Mouse (Mus musculus) hindbrain, embryonic 16.5 days (tissue): Measurements from ENCODE around the gene Tbkbp1. TPM values are rescaled to one million over a fixed set of nuclear protein-coding genes. Genes with fewer than 3 reads are reported as not detected.

Experiments used
- ATAC-seq: fragments of 200-750 bp; cut with Nextera tagmentation; 2 replicates; pipeline ENCODE4 v1.8.0; 2017; ENCODE audit warnings: moderate TSS enrichment, moderate library complexity
- H3K27ac ChIP-seq: fragments of 300-500 bp; sonication (generic); 2 replicates; pipeline ENCODE4 v1.5.1; 2014; ENCODE audit warnings: low read depth, mild to moderate bottlenecking, control low read depth, low read length, moderate library complexity
- H3K27me3 ChIP-seq: fragments of 300-500 bp; sonication (generic); replicated peaks from 2 replicates; pipeline ENCODE4 v1.6.1; 2014; ENCODE audit warnings: low read length; ENCODE audit not compliant: control insufficient read depth, insufficient read depth
- H3K36me3 ChIP-seq: fragments of 300-500 bp; sonication (generic); 2 replicates; pipeline ENCODE4 v1.6.1; 2014; ENCODE audit warnings: mild to moderate bottlenecking, low read length, moderate library complexity, mixed read lengths; ENCODE audit not compliant: control insufficient read depth, insufficient read depth
- H3K4me1 ChIP-seq: fragments of 300-500 bp; sonication (generic); 2 replicates; pipeline ENCODE4 v1.6.1; 2014; ENCODE audit warnings: low read depth, low read length; ENCODE audit not compliant: control insufficient read depth, insufficient read depth
- H3K4me2 ChIP-seq: fragments of 300-500 bp; sonication (generic); 2 replicates; pipeline ENCODE4 v1.6.1; 2014; ENCODE audit warnings: mild to moderate bottlenecking, low read length, control low read depth, moderate library complexity
- H3K4me3 ChIP-seq: fragments of 300-500 bp; sonication (generic); 2 replicates; pipeline ENCODE4 v1.5.1; 2014; ENCODE audit warnings: mild to moderate bottlenecking, low read length, control low read depth, moderate library complexity
- H3K9ac ChIP-seq: fragments of 300-500 bp; sonication (generic); 2 replicates; pipeline ENCODE4 v1.6.1; 2014; ENCODE audit warnings: low read depth, mild to moderate bottlenecking, control low read depth, low read length, moderate library complexity
- H3K9me3 ChIP-seq: fragments of 300-500 bp; sonication (generic); 2 replicates; pipeline ENCODE4 v1.6.1; 2014; ENCODE audit warnings: mild to moderate bottlenecking, low read length, moderate library complexity; ENCODE audit not compliant: control insufficient read depth
- WGBS: fragments of 180-500 bp; shearing (Covaris S2); extraction: QIAGEN DNeasy Blood & Tissue Kit; methylation state at CpG from one replicate; pipeline ENCODE4 v1.1.7; 2014; 5-methylcytosine and 5-hydroxymethylcytosine counted together
- polyA plus RNA-seq: library from polyadenylated mRNA; unstranded; fragments of >200 nt; fragmentation: Nextera tagmentation; extraction: Ambion mirVana; gene quantifications from 2 replicates; pipeline ENCODE4 v1.2.1, GENCODE M21; 2015

Gene Tbkbp1
- polyA plus RNA-seq, 1 experiment from 2014 or later: 7.8 TPM

DNA sequence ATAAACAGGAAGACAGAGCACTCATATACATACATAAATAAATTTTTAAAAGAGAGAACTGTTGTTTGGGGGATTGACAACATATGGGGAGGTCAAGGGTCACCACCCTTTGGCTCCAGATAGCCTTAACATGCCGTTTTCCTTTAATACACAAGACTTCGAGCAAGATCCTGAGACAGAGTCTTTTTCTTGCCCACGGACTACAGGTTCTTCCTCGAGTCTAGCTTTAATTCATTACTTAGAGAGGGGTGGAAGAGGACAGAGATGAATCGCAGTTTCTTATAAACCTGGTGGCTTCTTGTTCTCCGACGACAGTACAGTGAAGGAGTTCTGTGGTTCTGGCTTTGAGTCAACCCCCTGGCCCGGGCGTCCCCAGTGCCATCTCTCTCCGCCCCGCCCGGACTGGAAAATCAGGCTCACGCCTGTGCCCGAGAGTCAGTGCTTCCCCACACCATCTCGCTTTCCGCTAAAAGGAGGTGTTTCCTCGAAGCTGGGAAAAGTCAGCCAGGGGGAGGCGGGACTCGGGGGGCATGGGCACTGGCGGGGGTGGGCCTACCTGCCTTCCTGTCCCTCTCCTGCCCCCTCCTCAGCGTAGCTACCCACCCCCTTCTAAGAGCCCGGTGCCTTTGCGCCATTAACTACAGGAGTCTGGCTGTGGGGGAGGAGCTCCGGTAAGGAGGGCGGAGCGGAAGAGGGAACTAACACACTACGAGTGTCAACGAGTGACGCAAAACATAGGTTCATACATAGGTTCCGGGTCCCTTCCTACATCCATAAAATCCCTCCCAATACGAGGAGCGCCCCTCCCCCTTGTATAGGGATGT, 24.4 kb downstream of the Tbkbp1 start:
- H3K36me3 ChIP-seq: no peaks in the 10 kb centered on the region
- H3K27me3 ChIP-seq: peaks cover 3% of the 10 kb centered on the region; the same call in 1 of the 2 replicates
- 3% methylated on average over 32 of the region's 32 CpGs for WGBS
- ATAC-seq: peak; percentile 71
- H3K27ac ChIP-seq: no peak overlapping the region
- no peaks in the 10 kb centered on the region for H3K9me3 ChIP-seq
- peak overlapping the region; percentile 65 for H3K9ac ChIP-seq
- H3K4me1 ChIP-seq: peaks cover 5% of the 10 kb centered on the region
- peak overlapping the region; percentile 53 for H3K4me3 ChIP-seq
- peak overlapping the region; percentile 84 for H3K4me2 ChIP-seq

DNA sequence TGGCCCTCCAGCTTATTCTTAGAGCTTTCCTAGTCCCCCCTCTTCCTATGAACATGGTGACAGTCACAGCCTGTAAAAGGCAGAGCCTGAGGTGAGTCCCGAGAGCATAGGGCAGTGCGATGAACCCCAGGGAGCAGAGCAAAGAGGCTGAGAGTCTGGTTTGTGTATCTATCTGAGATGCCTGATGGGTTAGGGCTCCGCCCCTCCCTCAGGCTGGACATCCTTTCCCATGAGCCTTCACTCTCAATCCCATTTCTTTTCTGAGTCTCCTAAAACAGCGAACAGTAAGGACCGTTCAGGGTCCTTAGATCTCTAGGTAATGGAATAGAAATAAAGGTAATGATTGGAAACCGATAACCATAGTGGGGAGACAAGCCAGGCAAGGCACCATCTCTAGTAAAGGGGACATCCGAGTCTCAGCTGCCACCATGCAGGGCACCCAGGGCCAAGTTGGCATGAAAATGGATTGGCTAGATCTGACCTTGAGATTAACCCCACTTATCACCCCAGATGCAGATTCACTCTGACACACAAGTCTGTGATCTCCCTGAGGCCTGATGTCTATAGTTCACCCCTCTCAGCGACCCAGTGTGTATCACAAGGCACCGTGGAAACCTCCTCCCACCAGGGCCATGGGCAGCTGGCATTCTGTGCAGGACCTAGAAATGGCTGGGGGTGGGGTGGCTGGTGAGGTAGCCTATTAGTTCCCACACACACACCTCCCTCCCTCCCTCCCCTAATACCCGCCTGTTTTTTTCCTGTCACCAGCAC, 26.8 kb downstream of the Tbkbp1 start:
- peaks cover 3% of the 10 kb centered on the region; the same call in 1 of the 2 replicates for H3K27me3 ChIP-seq
- peaks cover 7% of the 10 kb centered on the region for H3K4me1 ChIP-seq
- H3K9ac ChIP-seq: no peak overlapping the region; the same call in 1 of the 2 replicates
- H3K36me3 ChIP-seq: no peaks in the 10 kb centered on the region
- H3K4me3 ChIP-seq: no peak overlapping the region
- H3K9me3 ChIP-seq: no peaks in the 10 kb centered on the region
- ATAC-seq: no peak
- H3K4me2 ChIP-seq: no peak overlapping the region
- 60% methylated on average over 10 of the region's 10 CpGs for WGBS
- no peak overlapping the region for H3K27ac ChIP-seq

GRCm38 (mm10) chr11:97123282-97123890, 27.9 kb downstream of the Tbkbp1 start:
- no peak overlapping the region for H3K4me2 ChIP-seq
- H3K4me1 ChIP-seq: peaks cover 7% of the 10 kb centered on the region
- no peak overlapping the region for H3K4me3 ChIP-seq
- no peak overlapping the region for H3K27ac ChIP-seq
- no peak for ATAC-seq
- no peak overlapping the region for H3K9ac ChIP-seq
- WGBS: 17% methylated on average over 10 of the region's 11 CpGs
- H3K9me3 ChIP-seq: no peaks in the 10 kb centered on the region
- H3K36me3 ChIP-seq: no peaks in the 10 kb centered on the region
- H3K27me3 ChIP-seq: peaks cover 3% of the 10 kb centered on the region

GRCm38 (mm10) chr11:97120641-97121040, 30.7 kb downstream of the Tbkbp1 start:
- no peak for ATAC-seq
- H3K36me3 ChIP-seq: no peaks in the 10 kb centered on the region
- H3K9ac ChIP-seq: no peak overlapping the region
- peaks cover 11% of the 10 kb centered on the region for H3K27me3 ChIP-seq
- 82% methylated on average over 1 of the region's 3 CpGs for WGBS
- H3K27ac ChIP-seq: no peak overlapping the region
- no peak overlapping the region for H3K4me3 ChIP-seq
- peaks cover 2% of the 10 kb centered on the region; the same call in 1 of the 2 replicates for H3K4me1 ChIP-seq
- H3K4me2 ChIP-seq: no peak overlapping the region
- H3K9me3 ChIP-seq: no peaks in the 10 kb centered on the region

DNA sequence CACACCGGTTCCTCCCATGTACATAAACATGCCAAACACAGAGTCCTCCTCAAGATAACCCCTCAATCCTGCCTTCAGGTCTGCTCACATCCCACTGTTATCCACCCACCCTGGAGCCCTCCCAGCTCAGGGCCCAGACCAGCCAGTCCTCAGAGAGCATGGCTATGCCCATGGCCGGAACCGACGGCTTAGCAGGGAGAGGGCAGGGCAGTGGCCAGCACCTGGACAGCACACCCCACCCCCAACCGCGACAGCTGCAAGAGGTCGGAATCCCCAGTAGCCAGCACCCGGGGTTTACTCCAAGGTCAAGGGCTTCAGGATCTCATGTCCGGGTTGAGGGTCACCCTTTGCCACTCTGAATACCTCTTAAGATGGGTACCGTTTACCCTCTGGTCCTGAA, 31.1 kb downstream of the Tbkbp1 start:
- no peak for ATAC-seq
- Histone ChIP-seq H3K4me2 (no peak overlapping the region), H3K4me3 (no peak overlapping the region), H3K27ac (no peak overlapping the region), H3K9ac (no peak overlapping the region), H3K27me3 (peaks cover 15% of the 10 kb centered on the region), H3K4me1 (peaks cover 3% of the 10 kb centered on the region; the same call in 1 of the 2 replicates), H3K9me3 (no peaks in the 10 kb centered on the region), H3K36me3 (no peaks in the 10 kb centered on the region)
- 62% methylated on average over 10 of the region's 10 CpGs for WGBS

- Histone ChIP-seq H3K9ac (no peak overlapping the region), H3K36me3 (no peaks in the 10 kb centered on the region), H3K4me2 (no peak overlapping the region), H3K4me1 (peaks cover 12% of the 10 kb centered on the region), H3K4me3 (no peak overlapping the region), H3K27me3 (peaks cover 42% of the 10 kb centered on the region), H3K9me3 (no peaks in the 10 kb centered on the region), H3K27ac (no peak overlapping the region)
- WGBS: 8% methylated on average over 11 of the region's 11 CpGs
- no peak for ATAC-seq
Measured at GRCm38 (mm10) chr11:97115797-97116196, 35.5 kb downstream of the Tbkbp1 start.

DNA sequence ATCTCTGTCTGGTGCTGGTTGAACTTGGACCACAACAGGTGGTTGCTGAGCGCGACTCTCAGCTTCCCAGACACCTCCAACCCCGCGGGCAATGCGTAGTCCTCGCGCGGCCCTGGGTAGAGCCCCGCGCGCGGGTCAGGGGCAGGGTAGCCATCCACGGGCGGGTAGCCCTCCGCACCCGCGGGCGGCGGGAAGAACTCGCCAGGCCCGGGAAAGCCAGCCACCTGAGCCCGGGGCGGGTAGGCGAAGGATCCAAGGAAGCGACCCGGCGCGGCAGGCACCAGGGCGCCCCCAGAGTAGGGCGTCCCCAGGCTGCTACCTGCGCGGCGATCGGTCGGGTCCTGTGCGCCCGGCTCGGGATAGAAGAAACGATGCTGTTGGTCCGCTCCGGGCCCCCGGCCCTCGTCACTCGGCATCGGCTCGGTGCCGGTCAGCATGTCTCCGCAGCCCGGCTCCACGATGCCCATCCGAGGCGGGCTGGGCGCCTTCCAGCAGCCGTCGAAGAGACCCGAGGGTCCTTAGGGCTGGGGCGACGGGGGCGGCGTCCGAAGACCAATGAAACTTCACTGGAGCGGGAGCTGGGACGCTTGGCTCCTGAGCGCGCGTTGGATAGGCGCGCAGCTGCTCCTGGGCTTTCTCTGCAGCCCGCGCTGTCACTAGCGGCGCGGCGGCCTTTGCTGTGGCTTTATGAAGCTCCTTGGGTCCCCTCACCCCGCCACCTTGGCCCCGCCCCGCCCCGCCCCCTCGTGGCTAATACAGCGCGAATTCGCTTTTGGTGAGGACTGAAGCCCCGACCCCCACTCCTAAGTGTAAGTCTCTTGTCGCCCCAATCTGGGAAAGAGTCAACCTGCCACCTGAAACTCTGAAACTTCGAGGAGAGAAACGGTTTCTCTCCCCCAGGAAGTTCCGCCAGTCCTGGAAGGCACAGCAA, 36.4 kb downstream of the Tbkbp1 start, which contains the start of gene Tbx21:
TSS of gene Tbx21 (minus strand) at position 661 of the 931 bp plus-strand sequence.
- peaks cover 42% of the 10 kb centered on the region for H3K27me3 ChIP-seq
- peak within 1 kb of the TSS; percentile 33 for H3K4me3 ChIP-seq
- peaks cover 10% of the 10 kb centered on the region for H3K4me1 ChIP-seq

GRCm38 (mm10) chr11:97112519-97113125, 38.7 kb downstream of the Tbkbp1 start:
- 75% methylated on average over 9 of the region's 9 CpGs for WGBS
- H3K4me3 ChIP-seq: no peak overlapping the region
- H3K4me1 ChIP-seq: peaks cover 10% of the 10 kb centered on the region
- no peak for ATAC-seq
- H3K27me3 ChIP-seq: peaks cover 42% of the 10 kb centered on the region
- H3K27ac ChIP-seq: no peak overlapping the region
- no peak overlapping the region for H3K4me2 ChIP-seq
- no peaks in the 10 kb centered on the region for H3K9me3 ChIP-seq
- no peak overlapping the region for H3K9ac ChIP-seq
- H3K36me3 ChIP-seq: no peaks in the 10 kb centered on the region

More for the DNA sequence above, 36.4 kb downstream of the Tbkbp1 start, which contains the start of gene Tbx21:
- peak within 1 kb of the TSS; percentile 55 for H3K4me2 ChIP-seq
- under 1% methylated on average over 79 of the region's 87 CpGs for WGBS
- H3K9ac ChIP-seq: peak within 1 kb of the TSS; percentile 21
- H3K9me3 ChIP-seq: no peaks in the 10 kb centered on the region
- no peak for ATAC-seq
- H3K27ac ChIP-seq: no peak within 1 kb of the TSS
- no peaks in the 10 kb centered on the region for H3K36me3 ChIP-seq
